Mouse (Mus musculus): ENCODE data around the gene Casr. TPM values are rescaled to one million over a fixed set of nuclear protein-coding genes. Genes with fewer than 3 reads are reported as not detected.

The Casr gene
- total RNA-seq, 1 experiment: 0.13 TPM

- TF ChIP-seq ZC3H11A (IDR thresholded peaks at IDR 0.05; ENCODE audit: borderline replicate concordance, low read depth, low read length) (no peak), CHD2 (IDR thresholded peaks at IDR 0.05; ENCODE audit: low read depth, low read length) (no peak), HCFC1 (IDR thresholded peaks at IDR 0.05; ENCODE audit: borderline replicate concordance, insufficient read depth, low read length) (no peak), ZNF384 (IDR thresholded peaks at IDR 0.05; ENCODE audit: low read depth, low read length) (no peak), MAFK (IDR thresholded peaks at IDR 0.05; ENCODE audit: insufficient read depth, low read depth, low read length) (no peak)
- in situ Hi-C loops (cut with MboI; ENCODE audit: low sequenced_read_pairs in 2 of 2, unreplicated experiment in 2 of 2): no loop called here
- Histone ChIP-seq H3K4me3 (ENCODE audit: insufficient read depth in 1 of 2, low read depth in 1 of 2, low read length in 2 of 2, poor library complexity in 1 of 2, severe bottlenecking in 1 of 2) (no peak overlapping the region), H3K9me3 (ENCODE audit: control insufficient read depth, insufficient read depth, low read depth, low read length) (no peaks in the 10 kb centered on the region), H3K27ac (ENCODE audit: insufficient read depth, low read depth, low read length, poor library complexity, severe bottlenecking) (no peak overlapping the region), H3K4me1 (ENCODE audit: control insufficient read depth in 2 of 2, insufficient read depth in 2 of 2, low read length in 2 of 2, poor library complexity in 1 of 2) (peaks cover 3 to 9% of the 10 kb centered on the region in 2 experiments; a peak in 2 of 4 replicates), H3K9ac (ENCODE audit: insufficient read depth, low read depth, low read length, poor library complexity, severe bottlenecking) (no peak overlapping the region), H3K36me3 (ENCODE audit: control insufficient read depth, insufficient read depth, low read length, poor library complexity, severe bottlenecking) (no peaks in the 10 kb centered on the region)
- no peak for DNase-seq (ENCODE audit: low read depth, low spot score)
These were observed 28.8 kb downstream of the Casr start for GRCm38 (mm10) chr16:36532981-36533687.

GRCm38 (mm10) chr16:36532046-36532445 is 29.9 kb downstream of the Casr start:
- in situ Hi-C loops (cut with MboI; ENCODE audit: low sequenced_read_pairs in 2 of 2, unreplicated experiment in 2 of 2): no loop called here
- Histone ChIP-seq H3K9ac (ENCODE audit: insufficient read depth, low read depth, low read length, poor library complexity, severe bottlenecking) (no peak overlapping the region), H3K36me3 (ENCODE audit: control insufficient read depth, insufficient read depth, low read length, poor library complexity, severe bottlenecking) (no peaks in the 10 kb centered on the region), H3K9me3 (ENCODE audit: control insufficient read depth, insufficient read depth, low read depth, low read length) (no peaks in the 10 kb centered on the region), H3K4me3 (ENCODE audit: insufficient read depth in 1 of 2, low read depth in 1 of 2, low read length in 2 of 2, poor library complexity in 1 of 2, severe bottlenecking in 1 of 2) (no peak overlapping the region), H3K4me1 (ENCODE audit: control insufficient read depth in 2 of 2, insufficient read depth in 2 of 2, low read length in 2 of 2, poor library complexity in 1 of 2) (peaks cover 3 to 9% of the 10 kb centered on the region in 2 experiments; a peak in 2 of 4 replicates), H3K27ac (ENCODE audit: insufficient read depth, low read depth, low read length, poor library complexity, severe bottlenecking) (no peak overlapping the region)
- TF ChIP-seq ZC3H11A (IDR thresholded peaks at IDR 0.05; ENCODE audit: borderline replicate concordance, low read depth, low read length) (no peak), HCFC1 (IDR thresholded peaks at IDR 0.05; ENCODE audit: borderline replicate concordance, insufficient read depth, low read length) (no peak), ZNF384 (IDR thresholded peaks at IDR 0.05; ENCODE audit: low read depth, low read length) (no peak), CHD2 (IDR thresholded peaks at IDR 0.05; ENCODE audit: low read depth, low read length) (no peak), MAFK (IDR thresholded peaks at IDR 0.05; ENCODE audit: insufficient read depth, low read depth, low read length) (no peak)
- DNase-seq (ENCODE audit: low read depth, low spot score): no peak

DNA sequence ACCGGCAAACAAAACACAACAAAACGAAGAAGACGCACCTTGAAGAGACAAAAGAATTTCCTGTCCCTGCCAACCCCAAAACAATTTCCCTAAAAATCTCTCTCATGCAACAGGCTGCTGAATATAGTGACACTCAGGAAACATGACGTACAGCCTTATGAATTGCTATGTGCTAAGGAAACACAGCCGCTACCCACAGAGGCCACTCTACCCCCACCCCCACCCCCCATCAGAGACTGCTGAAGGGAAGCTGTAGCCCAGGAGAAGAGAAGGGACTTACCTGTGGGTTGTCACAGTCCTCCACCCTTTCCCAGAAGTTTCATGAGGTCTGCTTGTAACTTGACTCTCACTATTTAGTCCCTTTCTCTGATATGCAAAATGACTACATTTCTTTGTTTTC is 30.3 kb downstream of the Casr start:
- Histone ChIP-seq H3K9me3 (ENCODE audit: control insufficient read depth, insufficient read depth, low read depth, low read length) (no peaks in the 10 kb centered on the region), H3K27ac (ENCODE audit: insufficient read depth, low read depth, low read length, poor library complexity, severe bottlenecking) (no peak overlapping the region), H3K4me1 (ENCODE audit: control insufficient read depth in 2 of 2, insufficient read depth in 2 of 2, low read length in 2 of 2, poor library complexity in 1 of 2) (peaks cover 3 to 9% of the 10 kb centered on the region in 2 experiments; a peak in 2 of 4 replicates), H3K4me3 (ENCODE audit: insufficient read depth in 1 of 2, low read depth in 1 of 2, low read length in 2 of 2, poor library complexity in 1 of 2, severe bottlenecking in 1 of 2) (no peak overlapping the region), H3K9ac (ENCODE audit: insufficient read depth, low read depth, low read length, poor library complexity, severe bottlenecking) (no peak overlapping the region), H3K36me3 (ENCODE audit: control insufficient read depth, insufficient read depth, low read length, poor library complexity, severe bottlenecking) (no peaks in the 10 kb centered on the region)
- DNase-seq (ENCODE audit: low read depth, low spot score): peak; percentile 15
- in situ Hi-C loops (cut with MboI; ENCODE audit: low sequenced_read_pairs in 2 of 2, unreplicated experiment in 2 of 2): no loop called here
- TF ChIP-seq HCFC1 (IDR thresholded peaks at IDR 0.05; ENCODE audit: borderline replicate concordance, insufficient read depth, low read length) (no peak), MAFK (IDR thresholded peaks at IDR 0.05; ENCODE audit: insufficient read depth, low read depth, low read length) (no peak), ZC3H11A (IDR thresholded peaks at IDR 0.05; ENCODE audit: borderline replicate concordance, low read depth, low read length) (no peak), CHD2 (IDR thresholded peaks at IDR 0.05; ENCODE audit: low read depth, low read length) (no peak), ZNF384 (IDR thresholded peaks at IDR 0.05; ENCODE audit: low read depth, low read length) (no peak)

DNA sequence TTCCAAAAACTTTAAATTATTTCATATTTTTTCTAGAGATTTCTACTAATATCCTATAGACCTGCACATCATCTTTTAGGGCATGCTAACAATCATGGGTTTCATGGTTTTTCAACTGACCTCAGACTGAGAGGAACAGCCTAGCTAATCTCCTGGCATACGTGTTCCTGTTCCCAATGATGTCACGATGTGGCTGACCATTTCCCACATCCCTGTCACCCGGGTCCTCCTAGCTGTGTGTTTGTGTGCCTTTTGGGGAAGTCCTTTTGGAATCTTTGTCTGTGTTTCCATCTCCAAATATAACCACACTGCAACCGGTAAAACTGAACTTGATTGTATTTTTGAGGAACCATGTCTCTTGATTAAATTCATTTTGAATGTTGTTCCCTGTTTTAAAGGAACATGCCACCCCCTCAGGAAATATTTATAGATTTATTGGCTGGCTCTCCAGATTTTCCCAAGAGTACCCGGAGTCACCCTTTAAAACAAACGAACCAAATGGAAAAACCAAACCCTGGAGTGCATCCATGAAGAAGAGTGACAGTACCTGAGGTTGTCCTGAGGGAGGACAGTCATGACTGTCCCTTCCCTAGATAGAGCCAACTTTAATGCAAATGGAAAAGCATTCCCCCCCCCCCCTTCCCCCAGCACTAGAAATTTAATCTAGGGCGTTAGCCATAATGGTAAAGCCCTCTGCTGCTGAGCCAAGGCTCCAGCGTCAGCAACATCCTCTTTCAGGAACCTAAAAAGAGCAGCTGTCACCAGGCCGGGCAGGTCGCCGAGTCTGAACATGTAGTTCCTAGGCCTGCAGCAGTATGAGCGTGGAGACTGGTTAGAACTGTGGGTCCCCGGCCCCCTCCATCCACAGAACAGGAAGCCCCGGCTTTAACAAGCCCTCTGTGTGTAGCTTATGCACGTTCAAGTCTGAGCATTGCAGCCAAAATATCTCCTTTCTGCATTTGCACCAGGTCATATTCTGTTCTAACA is 31.1 kb downstream of the Casr start:
- no peak overlapping the region for H3K27ac ChIP-seq (ENCODE audit: insufficient read depth, low read depth, low read length, poor library complexity, severe bottlenecking)
- DNase-seq (ENCODE audit: low read depth, low spot score): no peak
- in situ Hi-C loops (cut with MboI; ENCODE audit: low sequenced_read_pairs in 2 of 2, unreplicated experiment in 2 of 2): no loop called here

More for the DNA sequence above, 31.1 kb downstream of the Casr start:
- TF ChIP-seq HCFC1 (IDR thresholded peaks at IDR 0.05; ENCODE audit: borderline replicate concordance, insufficient read depth, low read length) (no peak), CHD2 (IDR thresholded peaks at IDR 0.05; ENCODE audit: low read depth, low read length) (no peak), MAFK (IDR thresholded peaks at IDR 0.05; ENCODE audit: insufficient read depth, low read depth, low read length) (no peak), ZNF384 (IDR thresholded peaks at IDR 0.05; ENCODE audit: low read depth, low read length) (no peak), ZC3H11A (IDR thresholded peaks at IDR 0.05; ENCODE audit: borderline replicate concordance, low read depth, low read length) (no peak)
- H3K4me1 ChIP-seq (ENCODE audit: control insufficient read depth in 2 of 2, insufficient read depth in 2 of 2, low read length in 2 of 2, poor library complexity in 1 of 2): peaks cover 3 to 9% of the 10 kb centered on the region in 2 experiments; a peak in 2 of 4 replicates
- H3K36me3 ChIP-seq (ENCODE audit: control insufficient read depth, insufficient read depth, low read length, poor library complexity, severe bottlenecking): no peaks in the 10 kb centered on the region
- H3K4me3 ChIP-seq (ENCODE audit: insufficient read depth in 1 of 2, low read depth in 1 of 2, low read length in 2 of 2, poor library complexity in 1 of 2, severe bottlenecking in 1 of 2): no peak overlapping the region
- H3K9ac ChIP-seq (ENCODE audit: insufficient read depth, low read depth, low read length, poor library complexity, severe bottlenecking): no peak overlapping the region
- H3K9me3 ChIP-seq (ENCODE audit: control insufficient read depth, insufficient read depth, low read depth, low read length): no peaks in the 10 kb centered on the region

Data from ES-E14 (cell line).